Mouse (Mus musculus) lung, embryonic 14.5 days (tissue): Measurements from ENCODE around the gene Hrh3. TPM values are rescaled to one million over a fixed set of nuclear protein-coding genes. Genes with fewer than 3 reads are reported as not detected.

Source experiments
- ATAC-seq: fragments of 200-750 bp; cut with Nextera tagmentation; 2 replicates; pipeline ENCODE4 v1.8.0; 2017; ENCODE audit warnings: mild to moderate bottlenecking, moderate TSS enrichment, moderate library complexity; ENCODE audit not compliant: insufficient read depth
- DNase-seq: peaks from one replicate; pipeline ENCODE4 v3.0.0-alpha.2; 2015
- H3K27ac ChIP-seq: fragments of 300-500 bp; sonication (generic); 2 replicates; pipeline ENCODE4 v1.5.1; 2014; ENCODE audit warnings: low read depth, mild to moderate bottlenecking, moderate library complexity
- H3K27me3 ChIP-seq: fragments of 300-500 bp; sonication (generic); 2 replicates; pipeline ENCODE4 v1.6.1; 2014; ENCODE audit warnings: low read length, control low read depth; ENCODE audit not compliant: insufficient read depth
- H3K36me3 ChIP-seq: fragments of 300-500 bp; sonication (generic); 2 replicates; pipeline ENCODE4 v1.6.1; 2014; ENCODE audit warnings: control low read depth; ENCODE audit not compliant: insufficient read depth
- H3K4me1 ChIP-seq: fragments of 300-500 bp; sonication (generic); 2 replicates; pipeline ENCODE4 v1.6.1; 2014; ENCODE audit warnings: antibody characterized with exemption, control low read depth; ENCODE audit not compliant: insufficient read depth
- H3K4me2 ChIP-seq: fragments of 300-500 bp; sonication (generic); 2 replicates; pipeline ENCODE4 v1.6.1; 2014; ENCODE audit warnings: mild to moderate bottlenecking
- H3K4me3 ChIP-seq: fragments of 300-500 bp; sonication (generic); 2 replicates; pipeline ENCODE4 v1.5.1; 2014; ENCODE audit warnings: low read depth, low read length
- H3K9ac ChIP-seq: fragments of 300-500 bp; sonication (generic); 2 replicates; pipeline ENCODE4 v1.6.1; 2014
- H3K9me3 ChIP-seq: fragments of 300-500 bp; sonication (generic); 2 replicates; pipeline ENCODE4 v1.6.1; 2016; ENCODE audit warnings: low read depth, low read length, control low read depth
- CTCF ChIP-seq: IDR thresholded peaks from 2 replicates; pipeline ENCODE4 v1.5.1; 2016; ENCODE audit warnings: antibody characterized with exemption, low read depth
- whole genome bisulfite sequencing: fragments of 180-500 bp; shearing (Covaris S2); extraction: QIAGEN DNeasy Blood & Tissue Kit; methylation state at CpG from one replicate; pipeline ENCODE4 v1.1.7; 2014; 5-methylcytosine and 5-hydroxymethylcytosine counted together
- polyA plus RNA-seq: library from polyadenylated mRNA; unstranded; fragments of >200 nt; fragmentation: Nextera tagmentation; extraction: Ambion mirVana; gene quantifications from 2 replicates; pipeline ENCODE4 v1.2.1, GENCODE M21; 2014

The Hrh3 gene
- polyA plus RNA-seq, 1 experiment from 2014 or later, result not detected

- no peaks in the 10 kb centered on the region for H3K27me3 ChIP-seq
- peaks cover 30% of the 10 kb centered on the region; the same call in 1 of the 2 replicates for H3K36me3 ChIP-seq
- DNase-seq, result peak; percentile 18
- H3K27ac ChIP-seq, result no peak overlapping the region
- H3K9me3 ChIP-seq, result no peaks in the 10 kb centered on the region
- no peaks in the 10 kb centered on the region for H3K4me1 ChIP-seq
- 75% methylated on average over 8 of the region's 8 CpGs for WGBS
- no peak for ATAC-seq
- no peak for TF ChIP-seq CTCF
- no peak overlapping the region for H3K9ac ChIP-seq
- no peak overlapping the region for H3K4me2 ChIP-seq
- no peak overlapping the region for H3K4me3 ChIP-seq
Measured at GRCm38 (mm10) chr2:180080680-180081079, 23.6 kb downstream of the Hrh3 start.

- Histone ChIP-seq H3K4me2 (no peak overlapping the region), H3K27me3 (no peaks in the 10 kb centered on the region), H3K36me3 (peaks cover 21% of the 10 kb centered on the region; the same call in 1 of the 2 replicates), H3K4me3 (no peak overlapping the region), H3K9ac (no peak overlapping the region), H3K4me1 (no peaks in the 10 kb centered on the region), H3K9me3 (no peaks in the 10 kb centered on the region), H3K27ac (no peak overlapping the region)
- ATAC-seq (no peak), DNase-seq (no peak)
- no peak for TF ChIP-seq CTCF
- WGBS, result 69% methylated on average over 3 of the region's 3 CpGs
Measured at GRCm38 (mm10) chr2:180077622-180078021, 26.7 kb downstream of the Hrh3 start.

- Histone ChIP-seq H3K4me2 (no peak overlapping the region), H3K4me1 (peaks cover 8% of the 10 kb centered on the region; the same call in 1 of the 2 replicates), H3K9me3 (no peaks in the 10 kb centered on the region), H3K27ac (no peak overlapping the region), H3K27me3 (no peaks in the 10 kb centered on the region), H3K9ac (no peak overlapping the region), H3K36me3 (peaks cover 10% of the 10 kb centered on the region; the same call in 1 of the 2 replicates), H3K4me3 (no peak overlapping the region)
- no peak for TF ChIP-seq CTCF
- ATAC-seq (no peak), DNase-seq (no peak)
- 87% methylated on average over 7 of the region's 7 CpGs for WGBS
Measured at GRCm38 (mm10) chr2:180072886-180073285, 31.4 kb downstream of the Hrh3 start.

GRCm38 (mm10) chr2:180071671-180072070, 32.6 kb downstream of the Hrh3 start:
- no peak overlapping the region for H3K9ac ChIP-seq
- no peaks in the 10 kb centered on the region for H3K9me3 ChIP-seq
- 86% methylated on average over 2 of the region's 2 CpGs for WGBS
- H3K27ac ChIP-seq, result no peak overlapping the region
- TF ChIP-seq CTCF, result no peak
- H3K36me3 ChIP-seq, result peaks cover 15% of the 10 kb centered on the region; the same call in 1 of the 2 replicates
- no peaks in the 10 kb centered on the region for H3K27me3 ChIP-seq
- H3K4me1 ChIP-seq, result peaks cover 8% of the 10 kb centered on the region; the same call in 1 of the 2 replicates
- ATAC-seq (no peak), DNase-seq (no peak)
- H3K4me3 ChIP-seq, result no peak overlapping the region
- H3K4me2 ChIP-seq, result no peak overlapping the region

GRCm38 (mm10) chr2:180070481-180071453, 33.5 kb downstream of the Hrh3 start, which contains the start of gene Mtg2:
Gene Mtg2, plus strand, starts transcription at chr2:180070588.
- no peaks in the 10 kb centered on the region for H3K27me3 ChIP-seq
- TF ChIP-seq CTCF, result no peak
- peak within 1 kb of the TSS; percentile 64 for H3K9ac ChIP-seq
- no peaks in the 10 kb centered on the region for H3K9me3 ChIP-seq
- DNase-seq (peak; percentile 94), ATAC-seq (peak; percentile 94)
- H3K4me3 ChIP-seq, result peak within 1 kb of the TSS; percentile 78
- peaks cover 15% of the 10 kb centered on the region; the same call in 1 of the 2 replicates for H3K36me3 ChIP-seq
- WGBS, result 5% methylated on average over 58 of the region's 58 CpGs
- H3K27ac ChIP-seq, result peak within 1 kb of the TSS; percentile 55; the same call in 1 of the 2 replicates
- peak within 1 kb of the TSS; percentile 90 for H3K4me2 ChIP-seq
- peaks cover 8% of the 10 kb centered on the region; the same call in 1 of the 2 replicates for H3K4me1 ChIP-seq

- Histone ChIP-seq H3K9ac (peak overlapping the region; percentile 64), H3K27me3 (no peaks in the 10 kb centered on the region), H3K36me3 (peaks cover 15% of the 10 kb centered on the region; the same call in 1 of the 2 replicates), H3K9me3 (no peaks in the 10 kb centered on the region), H3K4me2 (peak overlapping the region; percentile 90), H3K27ac (0 out of 2 replicates have a peak overlapping the region, but pooled peaks have one; percentile 55), H3K4me1 (peaks cover 8% of the 10 kb centered on the region; the same call in 1 of the 2 replicates), H3K4me3 (peak overlapping the region; percentile 78)
- WGBS, result 32% methylated on average over 20 of the region's 20 CpGs
- ATAC-seq, result peak; percentile 69
- no peak for TF ChIP-seq CTCF
- DNase-seq, result no peak
Measured at GRCm38 (mm10) chr2:180069770-180070480, 34.4 kb downstream of the Hrh3 start.
